Mouse (Mus musculus): ENCODE data around the gene Olfr923. TPM values are rescaled to one million over a fixed set of nuclear protein-coding genes. Genes with fewer than 3 reads are reported as not detected.

Gene Olfr923
- polyA plus RNA-seq (2014; fragmentation: Illumina TruSeq; extraction: RNeasy Lipid Tissue Mini Kit (QIAGEN cat#74804); ENCODE audit: low read depth, low replicate concordance) = not detected

DNA sequence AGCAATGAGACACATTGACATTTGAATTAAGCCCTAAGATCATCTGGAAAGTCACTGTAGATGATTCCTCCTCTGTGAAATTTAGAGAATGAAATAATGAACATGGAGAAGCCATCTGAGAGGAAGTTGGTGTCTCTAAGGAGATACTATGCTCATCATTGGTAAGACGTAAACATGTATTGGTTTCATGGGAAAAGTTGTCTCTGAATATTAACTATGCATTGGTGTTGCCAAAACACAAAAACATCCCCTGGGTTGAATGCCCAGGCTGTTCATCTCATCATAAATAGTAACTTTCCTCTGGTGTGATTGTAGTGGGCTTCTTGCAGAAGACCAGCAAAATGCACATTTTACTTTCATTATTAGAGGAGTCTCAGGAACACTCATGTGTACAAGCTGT lies at the start of gene Olfr923:
Olfr923 (plus strand) TSS at position 301 of the 400 bp plus-strand sequence.

DNA sequence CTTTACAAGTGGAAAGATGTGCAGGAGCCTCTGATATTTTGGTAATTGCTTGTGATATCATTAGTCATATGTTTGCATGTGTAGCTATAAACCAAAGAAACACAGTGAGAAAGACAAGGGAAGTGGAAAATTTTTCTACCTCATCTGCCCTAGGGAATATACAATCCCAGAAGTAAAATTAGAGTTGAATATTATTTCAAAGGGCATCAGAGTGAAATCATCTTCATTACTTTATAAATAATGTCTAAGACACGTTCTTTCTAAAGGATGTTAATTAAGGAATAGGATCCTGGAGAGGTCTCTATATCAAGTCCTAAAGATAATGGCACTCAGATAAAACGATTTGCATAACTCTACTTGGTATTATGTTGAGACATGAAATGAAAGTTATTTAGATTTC lies 12.0 kb upstream of the Olfr923 start, which contains the start of gene Olfr922:
Olfr922 (plus strand) TSS at position 301 of the 400 bp plus-strand sequence.

DNA sequence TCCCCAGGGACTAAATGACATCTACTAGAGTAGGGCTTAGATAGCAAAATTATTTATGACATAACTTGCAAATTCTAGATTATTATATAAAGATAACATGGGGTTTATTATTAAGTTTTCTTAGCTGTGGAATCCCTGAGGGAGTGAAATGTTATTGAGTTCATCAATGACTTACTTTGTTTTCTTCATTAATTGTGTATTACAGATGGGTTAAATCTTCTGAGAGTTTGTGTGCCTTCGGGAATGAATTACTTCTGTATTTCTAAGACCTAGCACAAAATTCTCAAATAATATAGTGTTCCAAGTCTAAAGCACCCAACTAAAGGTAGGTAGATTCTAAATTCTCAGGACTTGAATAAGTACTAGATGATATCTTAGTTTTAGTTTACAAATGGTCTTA lies 17.8 kb downstream of the Olfr923 start, which contains the start of gene Olfr924:
Olfr924 (plus strand) TSS at position 301 of the 400 bp plus-strand sequence.

DNA sequence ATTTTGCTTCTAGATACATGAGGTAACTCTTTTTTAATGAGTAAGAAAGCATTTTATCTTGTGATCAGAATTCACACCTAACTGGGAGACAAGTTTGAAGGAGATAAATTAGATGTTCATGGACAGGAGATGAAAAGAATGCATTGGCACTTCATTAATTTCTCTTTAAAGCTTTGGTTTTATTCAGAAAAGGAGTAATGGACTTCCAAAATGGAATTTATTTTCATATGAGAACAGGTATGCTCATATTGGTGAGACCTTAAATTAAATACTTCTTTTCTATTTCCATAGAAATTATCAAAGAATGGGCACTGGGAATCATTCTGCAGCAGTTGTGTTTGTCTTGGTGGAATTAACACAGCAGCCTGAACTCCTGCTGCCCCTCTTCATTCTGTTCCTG lies 28.4 kb downstream of the Olfr923 start, which contains the start of gene Olfr26:
Olfr26 (plus strand) TSS at position 301 of the 400 bp plus-strand sequence.

DNA sequence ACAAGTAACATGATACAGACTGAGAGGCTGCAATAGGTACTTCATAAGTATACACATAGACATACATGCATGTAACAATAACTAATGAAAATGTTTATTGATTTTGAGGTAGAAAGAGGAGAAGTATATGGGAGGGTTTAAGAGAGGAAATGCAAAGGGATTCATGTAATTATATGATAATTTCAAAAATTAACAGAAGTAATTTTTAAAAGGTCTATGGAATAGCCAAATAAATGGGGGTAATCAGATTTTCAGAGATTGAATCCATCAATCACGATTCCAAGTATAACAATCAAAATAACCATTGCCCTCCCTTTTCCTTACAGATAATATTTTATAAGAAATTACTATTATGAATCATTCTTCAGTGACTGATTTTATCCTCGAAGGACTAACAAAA lies 50.5 kb downstream of the Olfr923 start, which contains the start of gene Olfr926:
Olfr926 (plus strand) TSS at position 301 of the 400 bp plus-strand sequence.

Other genes starting within 250 kb of the Olfr923 start
- gene Olfr912, start 246.4 kb upstream of the Olfr923 start, polyA plus RNA-seq (2014; fragmentation: Illumina TruSeq; extraction: RNeasy Lipid Tissue Mini Kit (QIAGEN cat#74804); ENCODE audit: low read depth, low replicate concordance) = not detected
- gene Olfr913, start 233.8 kb upstream of the Olfr923 start, polyA plus RNA-seq (2014; fragmentation: Illumina TruSeq; extraction: RNeasy Lipid Tissue Mini Kit (QIAGEN cat#74804); ENCODE audit: low read depth, low replicate concordance) = not detected
- not detected for gene Olfr914, start 221.4 kb upstream of the Olfr923 start, polyA plus RNA-seq (2014; fragmentation: Illumina TruSeq; extraction: RNeasy Lipid Tissue Mini Kit (QIAGEN cat#74804); ENCODE audit: low read depth, low replicate concordance)
- not detected for gene Olfr916, start 166.7 kb upstream of the Olfr923 start, polyA plus RNA-seq (2014; fragmentation: Illumina TruSeq; extraction: RNeasy Lipid Tissue Mini Kit (QIAGEN cat#74804); ENCODE audit: low read depth, low replicate concordance)
- not detected for gene Olfr917, start 160.7 kb upstream of the Olfr923 start, polyA plus RNA-seq (2014; fragmentation: Illumina TruSeq; extraction: RNeasy Lipid Tissue Mini Kit (QIAGEN cat#74804); ENCODE audit: low read depth, low replicate concordance)
- not detected for gene Olfr918, start 151.9 kb upstream of the Olfr923 start, polyA plus RNA-seq (2014; fragmentation: Illumina TruSeq; extraction: RNeasy Lipid Tissue Mini Kit (QIAGEN cat#74804); ENCODE audit: low read depth, low replicate concordance)
- gene Olfr919, start 122.9 kb upstream of the Olfr923 start, polyA plus RNA-seq (2014; fragmentation: Illumina TruSeq; extraction: RNeasy Lipid Tissue Mini Kit (QIAGEN cat#74804); ENCODE audit: low read depth, low replicate concordance) = not detected
- 120 TPM for gene Vwa5a, start 108.3 kb upstream of the Olfr923 start, polyA plus RNA-seq (2014; fragmentation: Illumina TruSeq; extraction: RNeasy Lipid Tissue Mini Kit (QIAGEN cat#74804); ENCODE audit: low read depth, low replicate concordance)
- gene Olfr920, start 74.2 kb upstream of the Olfr923 start, polyA plus RNA-seq (2014; fragmentation: Illumina TruSeq; extraction: RNeasy Lipid Tissue Mini Kit (QIAGEN cat#74804); ENCODE audit: low read depth, low replicate concordance) = 2.5 TPM
- gene Olfr921, start 53.5 kb upstream of the Olfr923 start, polyA plus RNA-seq (2014; fragmentation: Illumina TruSeq; extraction: RNeasy Lipid Tissue Mini Kit (QIAGEN cat#74804); ENCODE audit: low read depth, low replicate concordance) = not detected
- not detected for gene Olfr922, start 11.9 kb upstream of the Olfr923 start, polyA plus RNA-seq (2014; fragmentation: Illumina TruSeq; extraction: RNeasy Lipid Tissue Mini Kit (QIAGEN cat#74804); ENCODE audit: low read depth, low replicate concordance)
- not detected for gene Olfr924, start 17.9 kb downstream of the Olfr923 start, polyA plus RNA-seq (2014; fragmentation: Illumina TruSeq; extraction: RNeasy Lipid Tissue Mini Kit (QIAGEN cat#74804); ENCODE audit: low read depth, low replicate concordance)
- not detected for gene Olfr26, start 28.5 kb downstream of the Olfr923 start, polyA plus RNA-seq (2014; fragmentation: Illumina TruSeq; extraction: RNeasy Lipid Tissue Mini Kit (QIAGEN cat#74804); ENCODE audit: low read depth, low replicate concordance)
- not detected for gene Olfr926, start 50.6 kb downstream of the Olfr923 start, polyA plus RNA-seq (2014; fragmentation: Illumina TruSeq; extraction: RNeasy Lipid Tissue Mini Kit (QIAGEN cat#74804); ENCODE audit: low read depth, low replicate concordance)
- not detected for gene Olfr930, start 103.3 kb downstream of the Olfr923 start, polyA plus RNA-seq (2014; fragmentation: Illumina TruSeq; extraction: RNeasy Lipid Tissue Mini Kit (QIAGEN cat#74804); ENCODE audit: low read depth, low replicate concordance)
- gene Olfr933, start 145.8 kb downstream of the Olfr923 start, polyA plus RNA-seq (2014; fragmentation: Illumina TruSeq; extraction: RNeasy Lipid Tissue Mini Kit (QIAGEN cat#74804); ENCODE audit: low read depth, low replicate concordance) = not detected
- not detected for gene Olfr934, start 161.8 kb downstream of the Olfr923 start, polyA plus RNA-seq (2014; fragmentation: Illumina TruSeq; extraction: RNeasy Lipid Tissue Mini Kit (QIAGEN cat#74804); ENCODE audit: low read depth, low replicate concordance)
- not detected for gene Olfr935, start 173.1 kb downstream of the Olfr923 start, polyA plus RNA-seq (2014; fragmentation: Illumina TruSeq; extraction: RNeasy Lipid Tissue Mini Kit (QIAGEN cat#74804); ENCODE audit: low read depth, low replicate concordance)
- not detected for gene Olfr146, start 196.8 kb downstream of the Olfr923 start, polyA plus RNA-seq (2014; fragmentation: Illumina TruSeq; extraction: RNeasy Lipid Tissue Mini Kit (QIAGEN cat#74804); ENCODE audit: low read depth, low replicate concordance)
- not detected for gene Olfr937, start 238.4 kb downstream of the Olfr923 start, polyA plus RNA-seq (2014; fragmentation: Illumina TruSeq; extraction: RNeasy Lipid Tissue Mini Kit (QIAGEN cat#74804); ENCODE audit: low read depth, low replicate concordance)